Mouse (Mus musculus) kidney, adult 2 months (tissue): Measurements from ENCODE around the gene Ugt1a2. TPM values are rescaled to one million over a fixed set of nuclear protein-coding genes. Genes with fewer than 3 reads are reported as not detected.

Experiments used
- DNase-seq: peaks from one replicate; pipeline ENCODE4 v3.0.0; 2021
- H3K27ac ChIP-seq: fragments of 200-500 bp; 2 replicates; pipeline ENCODE4 v1.5.1; 2012; ENCODE audit warnings: low read depth, low read length, control low read depth, inconsistent platforms; ENCODE audit not compliant: insufficient read depth
- H3K27me3 ChIP-seq: fragments of 200-500 bp; replicated peaks from 2 replicates; pipeline ENCODE4 v1.6.1; 2012; ENCODE audit warnings: mild to moderate bottlenecking, moderate library complexity, low read length, inconsistent platforms; ENCODE audit not compliant: control insufficient read depth, insufficient read depth
- H3K36me3 ChIP-seq: fragments of 200-500 bp; 2 replicates; pipeline ENCODE4 v1.6.1; 2012; ENCODE audit warnings: mild to moderate bottlenecking, moderate library complexity, low read length, inconsistent platforms; ENCODE audit not compliant: control insufficient read depth, insufficient read depth
- H3K4me1 ChIP-seq: fragments of 200-500 bp; 2 replicates; pipeline ENCODE4 v1.6.1; 2011; ENCODE audit warnings: low read length; ENCODE audit not compliant: control insufficient read depth, insufficient read depth
- H3K4me3 ChIP-seq: fragments of 200-500 bp; 2 replicates; pipeline ENCODE4 v1.5.1; 2011; ENCODE audit warnings: mild to moderate bottlenecking, low read depth, low read length, control low read depth; ENCODE audit not compliant: insufficient read depth
- CTCF ChIP-seq: fragments of 200-500 bp; conservative IDR thresholded peaks from 2 replicates; pipeline ENCODE4 v1.5.1; 2011; ENCODE audit warnings: low read depth, mild to moderate bottlenecking, control low read depth, low read length, moderate library complexity, mixed read lengths; ENCODE audit not compliant: insufficient read depth, insufficient read length
- POLR2A ChIP-seq: fragments of 200-500 bp; IDR thresholded peaks from one replicate; pipeline ENCODE4 v1.6.1; 2011; ENCODE audit warnings: low read depth, low read length, control low read depth
- WGBS: fragments of 180-500 bp; shearing (Covaris S2); methylation state at CpG from one replicate; pipeline ENCODE4 v1.1.7; 2018; 5-methylcytosine and 5-hydroxymethylcytosine counted together
- polyA plus RNA-seq: library from polyadenylated mRNA; depleted of rRNA; stranded (reverse); fragments of >200 nt; gene quantifications from 2 replicates; pipeline ENCODE4 v1.2.3, GENCODE M21; 2012

Ugt1a2 gene
- polyA plus RNA-seq, 1 experiment, result 1,230 TPM

DNA sequence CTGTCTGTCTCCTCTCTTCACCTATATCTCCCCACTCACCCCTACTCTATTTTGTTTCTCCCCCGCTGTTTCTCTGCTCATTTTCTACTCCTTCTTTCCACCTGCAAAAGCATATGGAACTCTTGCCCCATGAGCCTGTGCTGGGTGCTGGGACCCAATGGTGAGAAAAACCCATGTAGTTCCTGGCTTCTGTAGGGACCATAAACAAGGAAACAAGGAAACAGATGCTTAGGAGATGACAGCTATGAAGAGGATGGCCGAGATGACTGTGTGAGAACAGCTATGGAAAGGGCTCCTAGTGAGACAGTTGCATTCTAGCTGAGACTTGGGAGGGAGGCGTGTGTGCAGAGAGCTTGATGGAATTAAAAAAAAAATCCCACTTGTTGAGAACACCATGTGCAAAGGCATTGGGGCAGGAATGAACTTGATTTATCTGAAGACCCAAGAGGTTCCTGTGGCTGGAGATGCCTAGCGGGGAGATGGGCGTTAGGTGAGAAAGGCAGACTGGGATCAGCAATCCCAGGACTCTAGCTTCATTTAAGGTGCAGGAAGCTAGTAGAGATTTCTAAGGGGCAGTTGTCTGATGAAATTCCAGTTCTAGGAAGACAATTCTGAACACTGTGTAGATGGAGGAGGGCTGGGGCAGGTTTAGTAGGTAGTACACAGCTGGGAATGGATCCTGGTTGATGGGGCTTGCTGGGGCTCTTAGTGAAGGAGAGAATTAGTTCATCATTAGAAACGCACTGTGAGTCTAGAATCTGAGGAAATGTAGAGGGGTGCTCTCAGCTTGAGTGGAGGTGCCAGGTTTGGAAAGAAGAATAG, 30.8 kb downstream of the Ugt1a2 start:
- Histone ChIP-seq H3K4me1 (no peaks in the 10 kb centered on the region), H3K36me3 (no peaks in the 10 kb centered on the region), H3K4me3 (no peak overlapping the region), H3K27me3 (no peaks in the 10 kb centered on the region), H3K27ac (no peak overlapping the region)
- 75% methylated on average over 6 of the region's 6 CpGs for WGBS
- DNase-seq, result no peak
- no peak for TF ChIP-seq POLR2A
- TF ChIP-seq CTCF, result no peak

DNA sequence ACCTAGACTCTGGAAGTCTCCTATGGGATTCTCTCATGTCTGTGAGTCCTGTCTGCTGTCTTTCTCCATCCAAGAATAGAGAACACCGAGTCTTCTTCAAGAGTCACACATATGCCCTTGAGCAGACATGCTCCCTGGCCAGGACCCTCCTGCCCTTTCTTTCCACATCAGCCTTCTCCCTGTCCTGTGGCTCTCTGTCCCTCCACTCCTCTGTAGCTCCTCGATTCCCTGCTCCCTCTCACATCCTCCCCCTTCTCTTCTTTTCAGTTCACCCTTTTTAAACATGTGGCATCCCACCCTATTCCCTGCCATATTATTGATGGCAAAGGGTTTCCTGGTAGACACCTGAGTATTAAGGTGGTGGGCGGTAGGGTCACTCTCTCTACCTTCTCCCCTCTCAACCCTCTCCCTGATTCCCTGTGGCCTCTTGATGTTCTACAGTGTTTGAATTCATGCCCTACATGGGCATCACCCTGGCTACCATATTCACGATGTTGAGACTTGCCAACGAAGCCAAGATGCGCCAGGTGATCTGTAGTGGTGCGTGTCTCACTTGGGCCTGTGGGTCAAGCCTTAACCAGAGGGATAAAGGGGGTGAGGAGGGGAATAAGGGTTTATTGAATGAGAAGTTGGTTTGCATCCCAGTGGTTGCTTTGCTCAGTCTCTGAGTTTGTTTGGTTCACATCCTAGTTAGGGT, 31.6 kb downstream of the Ugt1a2 start:
- no peak overlapping the region for H3K27ac ChIP-seq
- TF ChIP-seq POLR2A (no peak), CTCF (no peak)
- no peak overlapping the region for H3K4me3 ChIP-seq
- DNase-seq, result no peak
- WGBS, result 68% methylated on average over 7 of the region's 7 CpGs
- H3K4me1 ChIP-seq, result no peaks in the 10 kb centered on the region
- no peaks in the 10 kb centered on the region for H3K27me3 ChIP-seq
- H3K36me3 ChIP-seq, result no peaks in the 10 kb centered on the region

DNA sequence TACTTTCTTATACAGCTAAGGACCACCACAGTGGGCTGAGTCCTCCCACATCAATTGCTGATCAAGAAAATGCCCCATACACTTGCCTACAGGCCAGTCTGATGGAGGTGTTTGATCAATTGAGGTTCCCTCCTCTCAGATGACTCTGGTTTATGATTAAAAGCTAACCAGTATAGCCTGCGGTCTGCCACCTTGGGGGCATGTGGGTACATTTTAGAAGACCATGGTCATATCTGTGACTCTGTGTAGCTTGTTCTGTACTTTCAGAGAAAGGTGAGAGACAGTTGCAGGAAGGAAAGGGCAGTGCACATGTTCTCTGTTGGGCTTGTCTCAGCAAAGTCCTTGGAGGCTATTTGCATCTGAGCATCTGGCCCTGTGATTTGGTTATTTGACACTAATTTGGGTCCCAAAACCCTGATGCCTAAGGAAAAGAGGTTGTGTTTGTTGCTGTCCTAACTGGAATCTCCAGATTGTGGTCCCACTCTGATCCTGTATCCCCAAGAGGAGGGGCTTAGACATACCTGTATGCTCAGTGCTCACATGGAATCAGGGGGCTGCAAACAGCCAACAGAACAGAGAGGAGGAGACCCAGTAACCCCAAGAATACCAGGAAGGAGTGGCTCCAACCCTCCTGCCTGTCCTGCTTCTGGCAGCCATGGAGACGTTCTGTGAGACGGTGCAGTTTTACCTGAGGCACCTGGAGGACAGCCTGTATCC, 32.4 kb downstream of the Ugt1a2 start:
- Histone ChIP-seq H3K4me3 (no peak overlapping the region), H3K27me3 (no peaks in the 10 kb centered on the region), H3K36me3 (no peaks in the 10 kb centered on the region), H3K27ac (no peak overlapping the region), H3K4me1 (no peaks in the 10 kb centered on the region)
- no peak for DNase-seq
- 53% methylated on average over 3 of the region's 3 CpGs for WGBS
- TF ChIP-seq CTCF, result no peak
- no peak for TF ChIP-seq POLR2A

DNA sequence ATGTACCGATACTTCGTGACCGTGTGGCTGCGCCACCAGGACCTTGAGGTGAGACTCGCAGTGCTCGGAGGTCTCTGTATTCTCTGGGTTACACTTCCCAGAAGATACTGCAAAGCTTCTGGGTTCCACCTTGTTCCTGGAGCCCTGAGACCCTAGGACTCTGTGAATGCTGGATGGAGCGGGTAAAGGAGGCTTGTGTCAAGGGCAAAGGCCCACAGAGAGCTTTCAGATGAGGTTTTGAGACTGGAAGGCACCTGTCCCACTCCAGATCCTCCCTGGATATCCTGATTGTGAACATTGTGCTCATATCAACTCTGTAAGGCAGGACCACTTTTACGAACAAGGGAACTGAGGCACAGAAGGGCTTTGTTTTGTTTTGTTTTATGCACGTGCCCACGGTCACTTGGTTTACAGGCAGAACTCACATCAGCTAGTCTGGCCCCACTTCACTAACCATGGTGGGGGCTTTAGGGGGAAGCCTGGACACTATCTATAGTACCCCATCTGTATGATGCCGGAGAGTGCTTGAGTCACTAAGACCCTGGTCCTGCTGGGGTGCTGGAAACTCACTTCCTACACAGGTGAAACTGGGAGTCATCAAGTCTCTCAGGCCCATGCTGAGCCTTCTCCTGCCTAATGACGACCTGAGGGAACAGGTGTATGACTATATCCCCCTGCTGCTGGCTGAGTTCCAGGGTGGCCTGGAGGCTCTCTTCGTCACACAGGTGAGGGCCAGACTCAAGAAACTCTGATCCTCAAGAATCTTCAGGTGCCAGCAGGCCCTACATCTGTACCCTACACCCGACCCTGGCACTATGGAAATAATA, 33.2 kb downstream of the Ugt1a2 start:
- TF ChIP-seq POLR2A (no peak), CTCF (no peak)
- DNase-seq, result no peak
- WGBS, result 68% methylated on average over 14 of the region's 14 CpGs

DNA sequence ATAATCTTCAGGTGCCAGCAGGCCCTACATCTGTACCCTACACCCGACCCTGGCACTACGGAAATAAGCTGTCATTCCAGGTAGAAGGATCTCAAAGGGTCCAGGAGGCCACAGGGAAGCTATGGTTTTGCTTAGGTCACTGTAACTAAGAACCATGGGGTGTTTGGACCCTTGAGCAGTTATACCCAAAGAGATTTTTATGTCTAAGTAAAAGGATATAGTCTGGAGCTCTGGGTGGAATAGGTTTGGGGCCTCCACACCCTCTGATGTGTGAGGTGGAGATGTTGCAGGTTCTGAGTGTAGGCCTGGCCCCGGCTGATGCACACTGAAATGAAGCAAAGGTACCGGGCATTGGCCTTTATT, 33.8 kb downstream of the Ugt1a2 start:
- no peak overlapping the region for H3K27ac ChIP-seq
- 62% methylated on average over 4 of the region's 4 CpGs for WGBS
- H3K36me3 ChIP-seq, result no peaks in the 10 kb centered on the region
- no peak for TF ChIP-seq CTCF
- no peak for TF ChIP-seq POLR2A
- DNase-seq, result no peak
- no peaks in the 10 kb centered on the region for H3K27me3 ChIP-seq
- no peaks in the 10 kb centered on the region for H3K4me1 ChIP-seq
- H3K4me3 ChIP-seq, result no peak overlapping the region

More for the DNA sequence above, 33.2 kb downstream of the Ugt1a2 start:
- no peaks in the 10 kb centered on the region for H3K36me3 ChIP-seq
- H3K27ac ChIP-seq, result no peak overlapping the region
- no peaks in the 10 kb centered on the region for H3K27me3 ChIP-seq
- no peak overlapping the region for H3K4me3 ChIP-seq
- no peaks in the 10 kb centered on the region for H3K4me1 ChIP-seq

DNA sequence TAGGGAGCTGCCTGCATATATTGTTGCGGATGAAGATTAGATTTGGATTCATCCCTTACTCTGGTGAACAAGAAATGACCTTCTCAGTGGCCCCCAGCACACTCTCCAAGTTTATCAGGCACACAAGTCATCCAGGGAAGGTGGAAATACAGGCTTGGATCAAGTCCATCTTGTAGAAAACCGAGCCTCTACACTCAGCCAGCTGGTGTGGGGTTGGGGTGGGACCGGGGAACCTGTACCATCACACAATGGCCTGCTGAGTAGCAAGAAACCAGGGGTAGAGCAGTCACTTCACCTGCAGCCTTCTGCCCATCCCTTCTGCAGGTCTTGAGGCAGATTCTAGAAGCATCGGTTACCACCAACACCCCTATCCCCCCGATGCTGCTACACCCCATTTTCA, 34.2 kb downstream of the Ugt1a2 start:
- Histone ChIP-seq H3K27me3 (no peaks in the 10 kb centered on the region), H3K36me3 (no peaks in the 10 kb centered on the region), H3K4me1 (no peaks in the 10 kb centered on the region), H3K27ac (no peak overlapping the region), H3K4me3 (no peak overlapping the region)
- DNase-seq, result no peak
- WGBS, result 43% methylated on average over 5 of the region's 5 CpGs
- TF ChIP-seq CTCF, result no peak
- no peak for TF ChIP-seq POLR2A
